Mouse (Mus musculus) cerebellum, adult 2 months (tissue): ENCODE data around the gene Pcgf6.

Source experiments
- CTCF ChIP-seq: fragments of 200-500 bp; IDR thresholded peaks from 2 replicates; pipeline ENCODE4 v1.5.1; 2011; ENCODE audit warnings: low read depth, mild to moderate bottlenecking, control low read depth, low read length, moderate library complexity, borderline replicate concordance; ENCODE audit not compliant: insufficient read depth
- POLR2A ChIP-seq: fragments of 200-500 bp; IDR thresholded peaks from 2 replicates; pipeline ENCODE4 v1.6.1; 2011; ENCODE audit warnings: low read length, control low read depth, borderline replicate concordance; ENCODE audit not compliant: insufficient read depth

DNA sequence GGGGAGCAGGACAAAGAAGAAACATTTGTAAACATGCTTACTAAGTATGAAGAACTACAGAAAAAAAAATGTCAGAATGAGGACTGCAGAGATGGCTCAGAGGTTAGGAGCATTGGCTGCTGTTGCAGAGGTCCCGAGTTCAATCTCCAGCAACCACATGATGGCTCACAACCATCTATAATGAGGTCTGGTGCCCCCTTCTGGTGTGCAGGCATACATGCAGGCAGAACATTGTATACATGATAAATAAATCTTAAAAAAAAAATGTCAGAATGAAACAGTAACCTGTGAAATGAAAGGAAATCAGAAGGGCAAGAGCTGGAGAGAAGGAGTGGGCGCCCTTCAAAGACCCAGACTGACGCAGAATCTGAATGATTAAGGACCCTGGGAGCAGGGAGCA is 15.2 kb upstream of the Pcgf6 start:
- no peak for TF ChIP-seq CTCF
- TF ChIP-seq POLR2A: no peak
